Mouse (Mus musculus) liver, embryonic 14.5 days (tissue): ENCODE measurements around the gene Wipf1. TPM values are rescaled to one million over a fixed set of nuclear protein-coding genes. Genes with fewer than 3 reads are reported as not detected.

ENCODE experiments used
- ATAC-seq: fragments of 200-750 bp; cut with Nextera tagmentation; 2 replicates; pipeline ENCODE4 v1.8.0; 2017; ENCODE audit warnings: moderate number of reproducible peaks, mild to moderate bottlenecking, moderate library complexity; ENCODE audit not compliant: insufficient read depth
- DNase-seq, 3 experiments: peaks; one replicate each; pipeline ENCODE4 v3.0.0-alpha.2; 2012 to 2013; ENCODE audit warnings: low read depth in 3 of 3, low spot score in 3 of 3
- H3K27ac ChIP-seq: fragments of 300-500 bp; sonication (generic); 2 replicates; pipeline ENCODE4 v1.5.1; 2014; ENCODE audit warnings: moderate library complexity, mild to moderate bottlenecking, control low read depth, inconsistent platforms
- H3K27me3 ChIP-seq: fragments of 300-500 bp; sonication (generic); 2 replicates; pipeline ENCODE4 v1.6.1; 2014; ENCODE audit warnings: mild to moderate bottlenecking, low read length, moderate library complexity; ENCODE audit not compliant: control insufficient read depth, insufficient read depth
- H3K36me3 ChIP-seq: fragments of 300-500 bp; sonication (generic); replicated peaks from 2 replicates; pipeline ENCODE4 v1.6.1; 2014; ENCODE audit warnings: low read depth; ENCODE audit not compliant: control insufficient read depth, insufficient read depth
- H3K4me1 ChIP-seq, 2 experiments: fragments of 200-500 bp in 1 of 2; fragments of 300-500 bp in 1 of 2; sonication (generic) in 1 of 2; replicated peaks; 2 replicates each; pipeline ENCODE4 v1.6.1; 2012 to 2014; ENCODE audit warnings: antibody characterized with exemption in 1 of 2, inconsistent platforms in 1 of 2, low read length in 1 of 2; ENCODE audit not compliant: control insufficient read depth in 2 of 2, insufficient read depth in 2 of 2
- H3K4me2 ChIP-seq: fragments of 300-500 bp; sonication (generic); 2 replicates; pipeline ENCODE4 v1.6.1; 2014; ENCODE audit warnings: low read depth, mild to moderate bottlenecking, control low read depth, moderate library complexity
- H3K4me3 ChIP-seq, 2 experiments: fragments of 200-500 bp in 1 of 2; fragments of 300-500 bp in 1 of 2; sonication (generic) in 1 of 2; 2 replicates each; pipeline ENCODE4 v1.5.1; 2012 to 2014; ENCODE audit warnings: low read depth in 2 of 2, low read length in 2 of 2, mild to moderate bottlenecking in 2 of 2, control low read depth in 1 of 2, inconsistent platforms in 1 of 2, moderate library complexity in 1 of 2; ENCODE audit not compliant: insufficient read depth in 1 of 2
- H3K9ac ChIP-seq: fragments of 300-500 bp; sonication (generic); replicated peaks from 2 replicates; pipeline ENCODE4 v1.6.1; 2014; ENCODE audit warnings: mild to moderate bottlenecking, control low read depth, moderate library complexity
- H3K9me3 ChIP-seq: fragments of 300-500 bp; sonication (generic); 2 replicates; pipeline ENCODE4 v1.6.1; 2016; ENCODE audit warnings: low read length, mixed read lengths; ENCODE audit not compliant: control insufficient read depth
- CTCF ChIP-seq: IDR thresholded peaks from 2 replicates; pipeline ENCODE4 v1.5.1; 2016; ENCODE audit warnings: antibody characterized with exemption, low read depth, control low read depth
- EP300 ChIP-seq: IDR thresholded peaks from 2 replicates; pipeline ENCODE4 v1.6.1; 2016; ENCODE audit warnings: antibody characterized with exemption, low read depth
- WGBS: fragments of 180-500 bp; shearing (Covaris S2); extraction: QIAGEN DNeasy Blood & Tissue Kit; methylation state at CpG from one replicate; pipeline ENCODE4 v1.1.7; 2014; ENCODE audit not compliant: insufficient replicate concordance; 5-methylcytosine and 5-hydroxymethylcytosine counted together
- polyA plus RNA-seq, 2 experiments: library from polyadenylated mRNA; depleted of rRNA in 1 of 2; stranded (reverse) in 1 of 2; unstranded in 1 of 2; fragments of >200 nt; fragmentation: Nextera tagmentation in 1 of 2; extraction: Ambion mirVana in 1 of 2; gene quantifications; 2 replicates each; pipeline versions ENCODE4 v1.2.1 to v1.2.3; 2012 to 2014

The Wipf1 gene
- polyA plus RNA-seq, 2 experiments: 3.4 to 4.1 TPM

- Histone ChIP-seq H3K4me2 (no peak overlapping the region), H3K27me3 (no peaks in the 10 kb centered on the region), H3K9ac (no peak overlapping the region), H3K4me1 (peaks cover 0 to 15% of the 10 kb centered on the region in 2 experiments), H3K27ac (no peak overlapping the region), H3K9me3 (no peaks in the 10 kb centered on the region), H3K4me3 (no peak overlapping the region), H3K36me3 (no peaks in the 10 kb centered on the region)
- DNase-seq (no peak), ATAC-seq (no peak)
- TF ChIP-seq CTCF (no peak), EP300 (no peak)
- 66% methylated on average over 15 of the region's 15 CpGs for WGBS
Measured at GRCm38 (mm10) chr2:73536091-73536783, 6.7 kb upstream of the Wipf1 start.

DNA sequence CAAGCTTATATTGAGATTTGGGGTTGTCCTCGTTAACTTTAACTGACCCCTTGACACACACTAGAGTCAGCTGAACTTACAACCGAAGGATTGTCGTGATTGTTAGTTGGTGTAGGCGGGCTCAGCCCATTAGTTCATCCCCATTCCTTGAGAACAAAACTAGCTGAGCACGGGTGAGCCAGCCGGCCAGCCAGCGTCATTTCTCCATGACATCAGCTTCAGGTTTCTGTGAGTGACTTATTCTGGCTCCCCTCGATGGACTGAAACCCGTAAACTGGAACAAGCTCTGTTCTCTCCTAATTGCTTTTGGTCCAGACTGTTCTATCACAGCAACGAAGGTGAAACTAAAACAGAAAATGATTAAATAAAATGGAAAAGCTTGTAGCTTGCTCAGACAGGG lies 5.2 kb upstream of the Wipf1 start:
- Histone ChIP-seq H3K36me3 (no peaks in the 10 kb centered on the region), H3K9ac (no peak overlapping the region), H3K27ac (no peak overlapping the region), H3K4me1 (peaks cover 13 to 22% of the 10 kb centered on the region in 2 experiments), H3K9me3 (no peaks in the 10 kb centered on the region), H3K4me2 (no peak overlapping the region), H3K4me3 (no peak overlapping the region), H3K27me3 (no peaks in the 10 kb centered on the region)
- no peak for TF ChIP-seq CTCF
- no peak for TF ChIP-seq EP300
- DNase-seq (no peak), ATAC-seq (no peak)
- 73% methylated on average over 10 of the region's 10 CpGs for WGBS

DNA sequence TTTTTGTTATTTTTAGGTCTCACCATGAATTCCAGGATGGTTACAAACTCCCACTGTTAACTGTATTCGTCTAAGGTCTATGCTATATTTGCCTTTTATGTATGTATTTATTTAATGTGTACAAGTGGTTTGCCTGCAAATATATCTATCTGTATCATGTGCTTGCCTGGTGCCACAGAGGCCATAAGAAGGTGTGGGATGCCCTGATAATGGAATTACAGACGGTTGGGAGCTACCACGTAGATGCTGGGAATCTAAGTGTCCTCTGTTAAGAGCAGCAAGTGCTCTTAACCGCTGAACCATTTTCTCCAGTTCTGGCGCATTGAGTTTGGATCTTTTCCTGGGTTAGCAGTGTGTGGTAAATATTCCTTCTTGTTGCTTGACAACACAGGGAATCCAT lies 953 bp upstream of the Wipf1 start:
- 26% methylated on average over 5 of the region's 5 CpGs for WGBS
- H3K9me3 ChIP-seq: no peaks in the 10 kb centered on the region
- peaks cover 14 to 30% of the 10 kb centered on the region in 2 experiments for H3K4me1 ChIP-seq
- peak; percentile 54 to 66 (median 57) for DNase-seq
- H3K9ac ChIP-seq: peak overlapping the region; percentile 41; the same call in 1 of the 2 replicates
- peak overlapping the region; percentile 26; the same call in 1 of the 2 replicates for H3K27ac ChIP-seq
- H3K4me3 ChIP-seq: peak overlapping the region; percentile 8 to 16; a peak in 3 of 4 replicates
- peak; percentile 76 for ATAC-seq
- no peaks in the 10 kb centered on the region for H3K36me3 ChIP-seq
- peaks cover 6% of the 10 kb centered on the region; the same call in 1 of the 2 replicates for H3K27me3 ChIP-seq
- H3K4me2 ChIP-seq: peak overlapping the region; percentile 76
- no peak for TF ChIP-seq CTCF
- peak; percentile 77 for TF ChIP-seq EP300

GRCm38 (mm10) chr2:73528516-73529355 lies 798 bp downstream of the Wipf1 start:
- DNase-seq: no peak
- H3K4me1 ChIP-seq: peaks cover 14 to 30% of the 10 kb centered on the region in 2 experiments

GRCm38 (mm10) chr2:73527956-73528355 lies 1.6 kb downstream of the Wipf1 start:
- H3K4me1 ChIP-seq: peaks cover 14 to 32% of the 10 kb centered on the region in 2 experiments
- no peaks in the 10 kb centered on the region for H3K36me3 ChIP-seq
- TF ChIP-seq CTCF (no peak), EP300 (no peak)
- H3K4me3 ChIP-seq: no peak overlapping the region
- H3K9ac ChIP-seq: no peak overlapping the region
- H3K27me3 ChIP-seq: peaks cover 6% of the 10 kb centered on the region; the same call in 1 of the 2 replicates
- H3K27ac ChIP-seq: no peak overlapping the region
- no peaks in the 10 kb centered on the region for H3K9me3 ChIP-seq
- no peak for ATAC-seq
- WGBS: 83% methylated on average over 11 of the region's 11 CpGs
- H3K4me2 ChIP-seq: peak overlapping the region; percentile 76
- DNase-seq: no peak

More at GRCm38 (mm10) chr2:73528516-73529355, 798 bp downstream of the Wipf1 start:
- H3K9ac ChIP-seq: peak overlapping the region; percentile 56
- H3K9me3 ChIP-seq: no peaks in the 10 kb centered on the region
- H3K27me3 ChIP-seq: peaks cover 6% of the 10 kb centered on the region; the same call in 1 of the 2 replicates
- H3K4me3 ChIP-seq: peak overlapping the region; percentile 63 to 66
- peak; percentile 75 for ATAC-seq
- peak overlapping the region; percentile 76 for H3K4me2 ChIP-seq
- no peak for TF ChIP-seq EP300
- TF ChIP-seq CTCF: no peak
- no peaks in the 10 kb centered on the region for H3K36me3 ChIP-seq
- H3K27ac ChIP-seq: no peak overlapping the region
- WGBS: 4% methylated on average over 58 of the region's 59 CpGs
